Mouse (Mus musculus) stomach, postnatal 0 days (tissue): ENCODE measurements around the gene Gm49325.
A peak's percentile ranks its signal among the peaks of the same experiment; 100 is the strongest.

ENCODE experiments used
- CTCF ChIP-seq: IDR thresholded peaks from 2 replicates; pipeline ENCODE4 v1.5.1; 2016; ENCODE audit warnings: antibody characterized with exemption, low read depth, mild to moderate bottlenecking, moderate library complexity
- EP300 ChIP-seq: optimal IDR thresholded peaks from 2 replicates; pipeline ENCODE3; 2016; ENCODE audit warnings: antibody characterized with exemption

- peak; percentile 66 for TF ChIP-seq CTCF
- no peak for TF ChIP-seq EP300
These were observed 24.0 kb downstream of the Gm49325 start for GRCm38 (mm10) chr10:77629970-77630369.
